ENCODE assay signal across 32 mouse cellular contexts in genomic region chr9:73753480-73753879, GRCm38 (mm10).
DNase-seq lines count a peak whose midpoint lies in the region; ATAC-seq and TF ChIP-seq lines count a peak whose summit lies in the region.
"Had no signal": no experiment of that assay in that cellular context is flagged by ENCODE, and none has a peak within 500 bp of the region (broad histone marks: within the 10 kb centered on the region; RNA-seq: fewer than 3 reads in every experiment).

No protein-coding gene starts in this region.

- 5% methylated on average over 3 of the region's 3 CpGs for WGBS in heart, embryonic 10.5 days
- WGBS in heart, embryonic 15.5 days: 7% methylated on average over 3 of the region's 3 CpGs
- WGBS in liver, adult 2 months: 47% methylated on average over 3 of the region's 3 CpGs

- H3K27ac ChIP-seq in heart, embryonic 10.5 days: peak overlapping the region; percentile 76
- peak overlapping the region; percentile 63 for H3K27ac ChIP-seq in heart, embryonic 15.5 days
- H3K27ac ChIP-seq in liver, adult 2 months (replicated peaks; ENCODE audit: insufficient read depth, low read depth, low read length): no peak overlapping the region
- H3K27ac ChIP-seq: embryonic facial prominence, embryonic 12.5 days; forebrain, embryonic 10.5 days; forebrain, embryonic 15.5 days; hindbrain, embryonic 15.5 days; kidney, embryonic 15.5 days; layer of hippocampus, adult 2 months; left cerebral cortex, adult 2 months; limb, embryonic 13.5 days; liver, embryonic 13.5 days; midbrain, embryonic 12.5 days; neural tube, embryonic 12.5 days had no signal

- H3K36me3 ChIP-seq in heart, embryonic 10.5 days: no peaks in the 10 kb centered on the region
- no peaks in the 10 kb centered on the region for H3K36me3 ChIP-seq in heart, embryonic 15.5 days
- no peaks in the 10 kb centered on the region for H3K36me3 ChIP-seq in liver, adult 2 months (ENCODE audit: control insufficient read depth, insufficient read depth, low read length)
- H3K36me3 ChIP-seq: embryonic facial prominence, embryonic 12.5 days; forebrain, embryonic 10.5 days; forebrain, embryonic 15.5 days; G1E; hindbrain, embryonic 15.5 days; kidney, embryonic 15.5 days; limb, embryonic 13.5 days; liver, embryonic 13.5 days; midbrain, embryonic 12.5 days; neural tube, embryonic 12.5 days had no signal

- H3K9me3 ChIP-seq in heart, embryonic 10.5 days: no peaks in the 10 kb centered on the region
- no peaks in the 10 kb centered on the region for H3K9me3 ChIP-seq in heart, embryonic 15.5 days (replicated peaks)
- H3K9me3 ChIP-seq: embryonic facial prominence, embryonic 12.5 days; forebrain, embryonic 10.5 days; forebrain, embryonic 15.5 days; hindbrain, embryonic 15.5 days; kidney, embryonic 15.5 days; limb, embryonic 13.5 days; liver, embryonic 13.5 days; midbrain, embryonic 12.5 days; neural tube, embryonic 12.5 days had no signal

- H3K4me3 ChIP-seq in heart, embryonic 10.5 days: no peak overlapping the region
- H3K4me3 ChIP-seq in heart, embryonic 15.5 days: no peak overlapping the region
- no peak overlapping the region for H3K4me3 ChIP-seq in liver, adult 2 months (ENCODE audit: insufficient read depth, low read depth, low read length)
- H3K4me3 ChIP-seq: embryonic facial prominence, embryonic 12.5 days; forebrain, embryonic 10.5 days; forebrain, embryonic 15.5 days; hindbrain, embryonic 15.5 days; kidney, embryonic 15.5 days; layer of hippocampus, adult 2 months; left cerebral cortex, adult 2 months; limb, embryonic 13.5 days; liver, embryonic 13.5 days; midbrain, embryonic 12.5 days; myocyte; neural tube, embryonic 12.5 days had no signal

- TF ChIP-seq CTCF in liver, adult 2 months (IDR thresholded peaks at IDR 0.05; ENCODE audit: low read depth, low read length): no peak

- H3K27me3 ChIP-seq in heart, embryonic 10.5 days (ENCODE audit: insufficient read depth, poor library complexity, severe bottlenecking): no peaks in the 10 kb centered on the region
- no peaks in the 10 kb centered on the region for H3K27me3 ChIP-seq in heart, embryonic 15.5 days
- no peaks in the 10 kb centered on the region for H3K27me3 ChIP-seq in liver, adult 2 months (ENCODE audit: control insufficient read depth, insufficient read depth, low read length)
- H3K27me3 ChIP-seq: embryonic facial prominence, embryonic 12.5 days; forebrain, embryonic 15.5 days; hindbrain, embryonic 15.5 days; kidney, embryonic 15.5 days; limb, embryonic 13.5 days; liver, embryonic 13.5 days; midbrain, embryonic 12.5 days; neural tube, embryonic 12.5 days had no signal

- peak; percentile 74; the same call in 1 of the 2 replicates for ATAC-seq in heart, embryonic 15.5 days (replicated peaks; ENCODE audit: insufficient number of reproducible peaks, insufficient read depth, low FRiP score, low read depth)
- ATAC-seq: forebrain, embryonic 15.5 days; inflammation-experienced regulatory T-cells, adult 6 months had no signal

- H3K4me1 ChIP-seq in heart, embryonic 10.5 days: peaks cover 20% of the 10 kb centered on the region
- H3K4me1 ChIP-seq in heart, embryonic 15.5 days (replicated peaks): peaks cover 14% of the 10 kb centered on the region
- no peaks in the 10 kb centered on the region for H3K4me1 ChIP-seq in liver, adult 2 months (ENCODE audit: control insufficient read depth, insufficient read depth, low read length)
- H3K4me1 ChIP-seq: embryonic facial prominence, embryonic 12.5 days; forebrain, embryonic 10.5 days; forebrain, embryonic 15.5 days; hindbrain, embryonic 15.5 days; kidney, embryonic 15.5 days; limb, embryonic 13.5 days; liver, embryonic 13.5 days; midbrain, embryonic 12.5 days; neural tube, embryonic 12.5 days had no signal

- no peak for TF ChIP-seq POLR2A in liver, adult 2 months (IDR thresholded peaks at IDR 0.05; ENCODE audit: extremely low read depth, insufficient read depth, low read length)

- H3K79me2 ChIP-seq in liver, adult 2 months (ENCODE audit: control insufficient read depth, insufficient read depth, low read length): no peaks in the 10 kb centered on the region

- intact Hi-C loops in heart, postnatal 25 days (cut with DNase I): no loop called here

- peak; percentile 80 for DNase-seq in heart, embryonic 10.5 days (ENCODE audit: low spot score)
- DNase-seq in heart, postnatal 25 days (ENCODE audit: low spot score): no peak
- DNase-seq in heart, adult 11 months: no peak
- peak; percentile 27 for DNase-seq in liver, adult 2 months (ENCODE audit: extremely low read depth, low read depth, low spot score)
- no peak for DNase-seq in liver
- no peak for DNase-seq in urinary bladder, postnatal 36 days (ENCODE audit: low spot score in 2 of 2)
- DNase-seq: adrenal gland, adult 8-10 months; cerebellum, adult 2 months; cerebellum, postnatal 14 days; gastrocnemius, postnatal 36 days; kidney, adult 18-20 months; kidney, postnatal 36 days; liver, embryonic 13.5 days; lung, adult 18-20 months; lung, postnatal 14 days; right cerebral cortex, adult 18-20 months; spleen, adult 18-20 months; thymus, postnatal 14 days had no signal

- H3K9ac ChIP-seq in heart, embryonic 15.5 days: no peak overlapping the region
- no peak overlapping the region for H3K9ac ChIP-seq in liver, adult 2 months (ENCODE audit: low read depth, low read length)
- H3K9ac ChIP-seq: embryonic facial prominence, embryonic 12.5 days; forebrain, embryonic 15.5 days; hindbrain, embryonic 15.5 days; kidney, embryonic 15.5 days; limb, embryonic 13.5 days; liver, embryonic 13.5 days; midbrain, embryonic 12.5 days; neural tube, embryonic 12.5 days had no signal

- no peak overlapping the region for H3K4me2 ChIP-seq in heart, embryonic 15.5 days
- H3K4me2 ChIP-seq: embryonic facial prominence, embryonic 12.5 days; forebrain, embryonic 15.5 days; hindbrain, embryonic 15.5 days; kidney, embryonic 15.5 days; limb, embryonic 13.5 days; liver, embryonic 13.5 days; midbrain, embryonic 12.5 days; neural tube, embryonic 12.5 days had no signal

Comparison
In these comparisons a context has a peak if more than half of its experiments do, and no peak if none do; other contexts are left out.
1. DNase-seq: peak in heart, embryonic 10.5 days (single experiment) and liver, adult 2 months (single experiment); none in heart, postnatal 25 days (single experiment), heart, adult 11 months (single experiment), liver (single experiment) and urinary bladder, postnatal 36 days (0 of 2).